Mouse (Mus musculus) hindbrain, embryonic 15.5 days (tissue): ENCODE results near the gene Sel1l. TPM values are rescaled to one million over a fixed set of nuclear protein-coding genes. Genes with fewer than 3 reads are reported as not detected.

Source experiments
- ATAC-seq: fragments of 200-750 bp; cut with Nextera tagmentation; 2 replicates; pipeline ENCODE4 v1.8.0; 2017; ENCODE audit warnings: low read depth, moderate number of reproducible peaks, moderate TSS enrichment; ENCODE audit not compliant: low FRiP score
- H3K27ac ChIP-seq: fragments of 300-500 bp; sonication (generic); replicated peaks from 2 replicates; pipeline ENCODE4 v1.5.1; 2015; ENCODE audit warnings: mild to moderate bottlenecking, inconsistent platforms
- H3K27me3 ChIP-seq: fragments of 300-500 bp; sonication (generic); 2 replicates; pipeline ENCODE4 v1.6.1; 2015; ENCODE audit warnings: control low read depth, inconsistent platforms
- H3K36me3 ChIP-seq: fragments of 300-500 bp; sonication (generic); 2 replicates; pipeline ENCODE4 v1.6.1; 2015; ENCODE audit warnings: control low read depth, inconsistent platforms
- H3K4me1 ChIP-seq: fragments of 300-500 bp; sonication (generic); replicated peaks from 2 replicates; pipeline ENCODE4 v1.6.1; 2015; ENCODE audit warnings: control low read depth, inconsistent platforms
- H3K4me2 ChIP-seq: fragments of 300-500 bp; sonication (generic); 2 replicates; pipeline ENCODE4 v1.6.1; 2015; ENCODE audit warnings: moderate library complexity, mild to moderate bottlenecking, inconsistent platforms
- H3K4me3 ChIP-seq: fragments of 300-500 bp; sonication (generic); 2 replicates; pipeline ENCODE4 v1.5.1; 2015; ENCODE audit warnings: mild to moderate bottlenecking, inconsistent platforms
- H3K9ac ChIP-seq: fragments of 300-500 bp; sonication (generic); 2 replicates; pipeline ENCODE4 v1.6.1; 2015; ENCODE audit warnings: inconsistent platforms
- H3K9me3 ChIP-seq: fragments of 300-500 bp; sonication (generic); 2 replicates; pipeline ENCODE4 v1.6.1; 2016; ENCODE audit warnings: control low read depth, inconsistent platforms
- WGBS: fragments of 180-500 bp; shearing (Covaris S2); methylation state at CpG from one replicate; pipeline ENCODE4 v1.1.7; 2015; 5-methylcytosine and 5-hydroxymethylcytosine counted together
- polyA plus RNA-seq: library from polyadenylated mRNA; unstranded; fragments of >200 nt; fragmentation: Nextera tagmentation; extraction: Ambion mirVana; gene quantifications from 2 replicates; pipeline ENCODE4 v1.2.1, GENCODE M21; 2015

The Sel1l gene
- polyA plus RNA-seq, 1 experiment from 2014 or later, result 92.0 TPM

- Histone ChIP-seq H3K4me1 (peaks cover 21% of the 10 kb centered on the region), H3K36me3 (peaks cover 16% of the 10 kb centered on the region), H3K9ac (no peak overlapping the region), H3K4me2 (no peak overlapping the region), H3K4me3 (no peak overlapping the region), H3K9me3 (no peaks in the 10 kb centered on the region), H3K27ac (no peak overlapping the region), H3K27me3 (no peaks in the 10 kb centered on the region)
- ATAC-seq, result no peak
- WGBS, result 85% methylated on average over 9 of the region's 9 CpGs
Observed at GRCm38 (mm10) chr12:91845393-91845792, 3.6 kb downstream of the Sel1l start.

GRCm38 (mm10) chr12:91844542-91844941 lies 4.4 kb downstream of the Sel1l start:
- no peak overlapping the region for H3K4me3 ChIP-seq
- H3K4me2 ChIP-seq, result no peak overlapping the region
- H3K9ac ChIP-seq, result no peak overlapping the region
- H3K27ac ChIP-seq, result no peak overlapping the region
- no peaks in the 10 kb centered on the region for H3K9me3 ChIP-seq
- H3K27me3 ChIP-seq, result no peaks in the 10 kb centered on the region
- H3K4me1 ChIP-seq, result peaks cover 21% of the 10 kb centered on the region
- 63% methylated on average over 4 of the region's 4 CpGs for WGBS
- H3K36me3 ChIP-seq, result peaks cover 22% of the 10 kb centered on the region
- no peak for ATAC-seq

DNA sequence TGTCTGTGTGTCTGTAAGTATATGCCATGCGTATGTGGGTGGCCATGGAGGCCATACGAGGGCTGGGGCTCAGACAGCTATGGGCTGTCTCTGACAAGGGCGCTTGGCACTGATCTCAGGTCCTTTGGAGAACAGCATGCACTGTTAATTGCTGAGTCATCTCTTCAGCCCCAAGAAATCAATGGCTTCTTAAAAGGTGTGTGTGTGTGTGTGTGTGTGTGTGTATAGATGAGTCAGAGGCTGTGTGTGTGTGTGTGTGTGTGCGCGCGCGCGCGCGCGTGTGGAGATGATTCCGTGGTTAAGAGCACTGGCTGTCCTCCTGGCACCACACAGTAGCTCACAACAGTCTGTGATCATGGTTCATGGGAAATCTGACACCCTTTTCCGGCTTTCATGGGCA lies 5.1 kb downstream of the Sel1l start:
- ATAC-seq, result no peak
- Histone ChIP-seq H3K27me3 (no peaks in the 10 kb centered on the region), H3K4me2 (no peak overlapping the region), H3K4me1 (peaks cover 21% of the 10 kb centered on the region), H3K27ac (no peak overlapping the region), H3K9me3 (no peaks in the 10 kb centered on the region), H3K4me3 (no peak overlapping the region), H3K36me3 (peaks cover 28% of the 10 kb centered on the region), H3K9ac (no peak overlapping the region)
- 93% methylated on average over 13 of the region's 13 CpGs for WGBS

GRCm38 (mm10) chr12:91841714-91842113 lies 7.2 kb downstream of the Sel1l start:
- no peaks in the 10 kb centered on the region for H3K9me3 ChIP-seq
- H3K36me3 ChIP-seq, result peaks cover 50% of the 10 kb centered on the region
- H3K27me3 ChIP-seq, result no peaks in the 10 kb centered on the region
- no peak for ATAC-seq
- no peak overlapping the region for H3K4me3 ChIP-seq
- peaks cover 3% of the 10 kb centered on the region; the same call in 1 of the 2 replicates for H3K4me1 ChIP-seq
- H3K27ac ChIP-seq, result no peak overlapping the region
- H3K9ac ChIP-seq, result no peak overlapping the region
- WGBS, result 95% methylated on average over 6 of the region's 6 CpGs
- no peak overlapping the region for H3K4me2 ChIP-seq

- H3K36me3 ChIP-seq, result peaks cover 82% of the 10 kb centered on the region
- H3K9me3 ChIP-seq, result no peaks in the 10 kb centered on the region
- no peak overlapping the region for H3K4me3 ChIP-seq
- H3K27me3 ChIP-seq, result no peaks in the 10 kb centered on the region
- no peak overlapping the region for H3K4me2 ChIP-seq
- no peaks in the 10 kb centered on the region for H3K4me1 ChIP-seq
- no peak for ATAC-seq
- no peak overlapping the region for H3K9ac ChIP-seq
- no peak overlapping the region for H3K27ac ChIP-seq
- WGBS, result 89% methylated on average over 7 of the region's 7 CpGs
Observed at GRCm38 (mm10) chr12:91838261-91838660, 10.7 kb downstream of the Sel1l start.

- Histone ChIP-seq H3K27me3 (no peaks in the 10 kb centered on the region), H3K4me1 (no peaks in the 10 kb centered on the region), H3K4me3 (no peak overlapping the region), H3K9me3 (no peaks in the 10 kb centered on the region), H3K9ac (no peak overlapping the region), H3K4me2 (no peak overlapping the region), H3K27ac (no peak overlapping the region), H3K36me3 (peaks cover 88% of the 10 kb centered on the region)
- 91% methylated on average over 7 of the region's 7 CpGs for WGBS
- no peak for ATAC-seq
Observed at GRCm38 (mm10) chr12:91837401-91838065, 11.4 kb downstream of the Sel1l start.

GRCm38 (mm10) chr12:91833939-91834333 lies 15.0 kb downstream of the Sel1l start:
- Histone ChIP-seq H3K27ac (no peak overlapping the region), H3K4me3 (no peak overlapping the region), H3K4me2 (no peak overlapping the region), H3K9ac (no peak overlapping the region), H3K27me3 (no peaks in the 10 kb centered on the region), H3K9me3 (no peaks in the 10 kb centered on the region), H3K36me3 (peaks cover 81% of the 10 kb centered on the region), H3K4me1 (no peaks in the 10 kb centered on the region)
- no peak for ATAC-seq
- WGBS, result 70% methylated on average over 5 of the region's 5 CpGs

DNA sequence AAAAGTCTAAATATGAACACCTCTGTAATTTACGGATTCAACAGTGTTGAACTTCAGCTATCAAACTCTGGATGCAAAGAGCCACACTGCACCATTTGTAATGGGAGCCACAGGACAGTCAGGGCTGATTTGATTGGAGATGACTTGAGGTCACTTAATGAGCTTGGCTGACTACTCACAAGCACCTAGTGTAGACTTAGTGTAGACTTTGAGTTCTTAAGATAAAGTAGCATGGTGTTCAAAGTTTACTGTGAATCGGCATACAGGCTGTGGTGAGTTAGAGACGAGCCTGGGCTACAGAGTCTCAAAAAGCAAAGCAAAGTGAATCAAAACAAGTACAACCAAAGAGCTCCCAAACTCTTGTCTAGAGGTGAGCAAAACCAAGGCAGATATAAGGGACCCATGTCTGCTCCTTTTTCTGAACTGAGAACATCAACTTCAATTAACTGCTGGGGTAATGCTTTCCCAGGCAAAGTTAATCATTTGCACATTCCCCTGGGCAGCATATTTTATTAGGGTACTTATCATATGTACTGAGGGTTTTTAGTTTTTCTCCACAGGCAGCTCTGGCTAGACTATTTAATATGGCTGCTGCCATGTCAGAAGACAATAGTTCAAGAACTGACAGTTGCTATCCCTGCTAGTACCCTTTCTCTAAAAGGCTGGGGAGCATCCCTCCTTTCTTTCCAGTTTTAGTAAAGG lies 15.6 kb downstream of the Sel1l start:
- 93% methylated on average over 3 of the region's 3 CpGs for WGBS
- no peaks in the 10 kb centered on the region for H3K4me1 ChIP-seq
- H3K27me3 ChIP-seq, result no peaks in the 10 kb centered on the region
- no peak overlapping the region for H3K9ac ChIP-seq
- H3K9me3 ChIP-seq, result no peaks in the 10 kb centered on the region
- H3K4me3 ChIP-seq, result no peak overlapping the region
- H3K4me2 ChIP-seq, result no peak overlapping the region
- no peak overlapping the region for H3K27ac ChIP-seq
- no peak for ATAC-seq
- peaks cover 78% of the 10 kb centered on the region for H3K36me3 ChIP-seq

- Histone ChIP-seq H3K9me3 (no peaks in the 10 kb centered on the region), H3K4me3 (no peak overlapping the region), H3K36me3 (peaks cover 69% of the 10 kb centered on the region), H3K27ac (no peak overlapping the region), H3K4me2 (no peak overlapping the region), H3K4me1 (no peaks in the 10 kb centered on the region), H3K9ac (no peak overlapping the region), H3K27me3 (no peaks in the 10 kb centered on the region)
- WGBS, result 84% methylated on average over 7 of the region's 7 CpGs
- ATAC-seq, result no peak
Observed at GRCm38 (mm10) chr12:91831410-91831809, 17.5 kb downstream of the Sel1l start.

DNA sequence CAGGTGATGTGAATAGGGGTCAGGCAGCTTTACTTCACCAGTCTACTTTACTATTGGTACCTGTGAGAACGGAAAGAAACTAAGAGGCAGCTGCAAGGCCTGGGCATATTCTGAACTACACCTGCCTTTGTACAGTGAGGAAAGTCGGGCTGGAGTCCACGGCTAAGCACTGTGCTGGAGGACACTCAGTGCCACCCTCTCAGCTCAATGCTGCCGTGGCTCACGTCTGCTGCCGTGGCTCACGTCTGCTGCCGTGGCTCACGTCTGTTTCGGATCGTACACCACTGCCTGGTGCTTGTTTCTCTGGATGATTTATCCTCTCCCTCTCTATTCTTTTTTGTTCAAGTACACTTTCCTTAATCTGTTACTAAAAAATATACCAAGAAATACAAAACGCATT lies 28.5 kb downstream of the Sel1l start:
- no peak overlapping the region for H3K27ac ChIP-seq
- H3K4me3 ChIP-seq, result no peak overlapping the region
- no peaks in the 10 kb centered on the region for H3K4me1 ChIP-seq
- H3K9me3 ChIP-seq, result no peaks in the 10 kb centered on the region
- no peaks in the 10 kb centered on the region for H3K27me3 ChIP-seq
- WGBS, result 94% methylated on average over 12 of the region's 12 CpGs
- no peak overlapping the region for H3K4me2 ChIP-seq
- no peak overlapping the region for H3K9ac ChIP-seq
- H3K36me3 ChIP-seq, result peaks cover 68% of the 10 kb centered on the region
- no peak for ATAC-seq

GRCm38 (mm10) chr12:91818726-91819125 lies 30.2 kb downstream of the Sel1l start:
- Histone ChIP-seq H3K27me3 (no peaks in the 10 kb centered on the region), H3K9me3 (no peaks in the 10 kb centered on the region), H3K4me2 (no peak overlapping the region), H3K36me3 (peaks cover 69% of the 10 kb centered on the region), H3K4me1 (no peaks in the 10 kb centered on the region), H3K4me3 (no peak overlapping the region), H3K27ac (no peak overlapping the region), H3K9ac (no peak overlapping the region)
- ATAC-seq, result no peak
- 96% methylated on average over 4 of the region's 4 CpGs for WGBS

- no peaks in the 10 kb centered on the region for H3K9me3 ChIP-seq
- peak; percentile 72; the same call in 1 of the 2 replicates for ATAC-seq
- no peak overlapping the region for H3K9ac ChIP-seq
- WGBS, result 29% methylated on average over 10 of the region's 10 CpGs
- H3K4me1 ChIP-seq, result no peaks in the 10 kb centered on the region
- no peak overlapping the region for H3K4me3 ChIP-seq
- H3K27ac ChIP-seq, result no peak overlapping the region
- no peaks in the 10 kb centered on the region for H3K27me3 ChIP-seq
- peaks cover 72% of the 10 kb centered on the region for H3K36me3 ChIP-seq
- no peak overlapping the region for H3K4me2 ChIP-seq
Observed at GRCm38 (mm10) chr12:91815990-91816389, 33.0 kb downstream of the Sel1l start.
